Mouse (Mus musculus) activated CD4-positive, CD25-positive, alpha-beta regulatory T cell, adult 4 months (primary cell): ENCODE measurements around the gene Tctn1. TPM values are rescaled to one million over a fixed set of nuclear protein-coding genes. Genes with fewer than 3 reads are reported as not detected.
"Not testable (repeated sequence)": the region's sequence is repeated elsewhere in the genome, so short reads cannot be mapped to it uniquely, and the experiment has no call there.

ENCODE experiments used
- ATAC-seq: one replicate; pipeline ENCODE4 v1.8.0; 2017
- polyA plus RNA-seq, 2 experiments: library from polyadenylated mRNA; unstranded; fragments of 100-300 nt; shearing (Covaris generic); gene quantifications; one replicate each; pipeline ENCODE4 v1.2.1; 2017

Gene Tctn1
- polyA plus RNA-seq, 2 experiments from 2014 or later, result 0.75 to 0.96 TPM

DNA sequence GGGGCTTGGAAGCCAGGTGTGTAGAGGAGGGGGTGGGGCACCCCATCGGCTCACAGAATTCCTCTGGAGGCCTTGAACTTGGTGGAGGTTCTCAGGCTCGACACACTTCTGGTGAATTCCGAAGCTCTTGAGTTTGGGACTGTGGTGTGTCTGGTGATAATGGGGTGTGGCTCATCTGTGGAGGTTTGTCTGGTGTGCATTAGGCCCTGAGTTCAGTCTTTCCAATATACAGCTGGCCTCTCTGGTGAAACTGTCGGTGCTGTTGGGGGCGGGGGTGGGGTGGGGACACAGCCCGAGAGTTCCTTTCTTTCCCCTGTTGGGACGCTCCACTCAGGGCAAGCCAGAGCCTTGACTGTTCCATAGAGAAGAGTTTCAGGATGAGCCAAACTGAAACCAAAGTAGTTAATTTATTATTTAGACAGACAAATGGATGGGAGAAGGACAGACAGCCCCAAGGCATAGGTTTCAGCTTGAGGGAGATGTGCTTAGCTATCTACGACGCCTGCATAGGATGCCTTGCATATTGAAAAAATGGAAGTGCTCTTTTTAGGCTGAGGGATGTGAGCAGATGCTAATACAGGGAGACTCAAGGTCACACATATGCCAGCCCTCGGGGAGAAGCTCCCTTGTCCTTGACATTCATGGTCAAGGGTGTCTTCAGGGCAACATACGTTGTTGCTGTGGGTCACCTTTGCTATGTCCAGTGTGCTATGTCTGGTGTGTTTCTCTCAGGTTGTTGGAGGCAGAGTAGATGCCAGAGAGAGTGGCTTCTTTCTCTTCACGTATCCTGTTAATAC is 46.0 kb downstream of the Tctn1 start:
- ATAC-seq, result no peak

DNA sequence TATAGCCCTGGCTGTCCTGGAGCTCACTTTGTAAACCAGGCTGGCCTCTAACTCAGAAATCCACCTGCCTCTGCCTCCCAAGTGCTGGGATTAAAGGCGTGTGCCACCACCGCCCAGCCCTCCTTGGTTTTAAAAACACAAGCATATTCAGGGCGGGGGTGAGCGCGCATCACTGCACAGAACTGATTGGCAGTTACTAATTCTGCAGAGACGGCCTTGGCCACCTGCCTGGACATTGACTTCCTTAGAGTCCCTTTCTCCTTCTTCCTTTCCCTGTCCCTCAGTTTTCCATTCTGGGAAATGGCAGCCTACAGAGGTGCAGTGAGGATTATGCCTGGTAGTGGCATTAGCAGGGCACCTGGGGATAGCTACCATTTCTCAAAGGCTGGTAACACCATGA is 46.6 kb downstream of the Tctn1 start:
- no peak for ATAC-seq

DNA sequence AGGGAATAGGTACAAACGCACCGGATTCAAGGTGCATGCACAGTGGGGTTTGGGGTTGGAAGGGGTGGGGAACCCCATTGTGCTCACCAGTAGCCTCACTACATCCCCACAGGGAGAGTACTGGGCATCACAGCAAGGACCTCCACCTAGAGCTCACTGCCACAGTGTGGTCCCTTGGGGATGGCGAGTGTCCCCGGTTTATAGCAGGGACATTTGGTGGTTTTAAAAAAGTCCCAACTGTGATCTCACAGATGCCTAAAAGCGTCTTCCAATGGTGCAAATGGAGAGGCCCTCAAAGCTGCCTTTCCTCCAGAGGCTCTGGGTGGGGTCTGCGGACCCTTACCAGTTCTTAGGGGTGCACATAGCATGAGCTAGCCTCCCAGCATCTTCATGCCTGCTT is 50.4 kb downstream of the Tctn1 start:
- ATAC-seq, result no peak

DNA sequence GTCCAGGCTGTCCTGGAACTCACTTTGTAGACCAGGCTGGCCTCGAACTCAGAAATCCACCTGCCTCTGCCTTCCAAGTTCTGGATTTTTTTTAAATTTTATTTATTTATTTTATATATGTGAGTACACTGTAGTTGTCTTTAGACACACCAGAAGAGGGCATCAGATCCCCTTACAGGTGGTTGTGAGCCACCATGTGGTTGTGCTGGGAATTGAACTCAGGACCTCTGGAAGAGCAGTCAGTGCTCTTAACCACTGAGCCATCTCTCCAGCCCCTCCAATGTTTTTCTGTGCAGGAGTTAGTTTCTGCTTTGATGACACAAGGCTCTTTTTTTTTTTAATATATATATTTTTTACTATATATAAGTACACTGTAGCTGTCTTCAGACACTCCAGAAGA is 51.4 kb downstream of the Tctn1 start:
- ATAC-seq, result not testable (repeated sequence)

DNA sequence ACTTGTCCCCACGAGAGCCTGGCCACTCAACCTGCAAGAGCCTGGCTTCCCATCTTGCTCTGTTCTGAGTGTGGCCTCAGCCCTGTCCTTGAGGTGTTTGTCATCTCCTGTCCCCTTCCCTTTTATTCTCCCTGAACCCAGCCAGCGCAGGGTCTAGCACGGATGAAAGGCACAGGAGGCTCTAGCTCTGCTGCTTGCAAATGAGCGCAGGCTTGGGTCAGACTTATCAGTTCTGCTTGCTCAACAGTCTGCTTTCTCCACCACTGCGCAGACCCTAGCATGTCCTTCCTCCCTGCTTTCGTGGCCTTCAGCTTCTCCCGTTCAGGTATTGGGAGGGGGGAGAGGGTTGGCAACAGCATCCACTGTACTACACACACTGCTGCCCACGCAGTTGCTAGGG is 52.1 kb downstream of the Tctn1 start:
- no peak for ATAC-seq

DNA sequence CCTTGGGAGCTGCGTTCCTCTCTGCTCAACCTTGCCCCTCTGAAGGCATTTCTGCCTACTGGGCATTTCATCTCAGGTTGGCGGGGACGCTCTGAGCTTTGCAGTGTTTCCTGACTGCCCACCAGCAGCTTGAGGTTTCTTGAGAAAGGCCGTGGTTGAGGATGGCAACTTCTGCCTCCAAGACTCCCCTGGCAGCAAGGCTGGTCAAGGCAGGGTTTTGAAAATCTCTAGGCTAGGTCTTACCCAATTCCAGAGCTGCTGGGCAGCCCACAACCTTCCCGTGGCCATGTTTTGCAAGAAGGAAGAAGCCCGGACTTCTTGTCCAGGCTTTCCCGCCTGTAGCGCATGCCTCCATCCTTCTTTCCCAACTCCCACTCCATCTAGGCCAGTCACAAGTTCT is 53.4 kb downstream of the Tctn1 start:
- ATAC-seq, result no peak

DNA sequence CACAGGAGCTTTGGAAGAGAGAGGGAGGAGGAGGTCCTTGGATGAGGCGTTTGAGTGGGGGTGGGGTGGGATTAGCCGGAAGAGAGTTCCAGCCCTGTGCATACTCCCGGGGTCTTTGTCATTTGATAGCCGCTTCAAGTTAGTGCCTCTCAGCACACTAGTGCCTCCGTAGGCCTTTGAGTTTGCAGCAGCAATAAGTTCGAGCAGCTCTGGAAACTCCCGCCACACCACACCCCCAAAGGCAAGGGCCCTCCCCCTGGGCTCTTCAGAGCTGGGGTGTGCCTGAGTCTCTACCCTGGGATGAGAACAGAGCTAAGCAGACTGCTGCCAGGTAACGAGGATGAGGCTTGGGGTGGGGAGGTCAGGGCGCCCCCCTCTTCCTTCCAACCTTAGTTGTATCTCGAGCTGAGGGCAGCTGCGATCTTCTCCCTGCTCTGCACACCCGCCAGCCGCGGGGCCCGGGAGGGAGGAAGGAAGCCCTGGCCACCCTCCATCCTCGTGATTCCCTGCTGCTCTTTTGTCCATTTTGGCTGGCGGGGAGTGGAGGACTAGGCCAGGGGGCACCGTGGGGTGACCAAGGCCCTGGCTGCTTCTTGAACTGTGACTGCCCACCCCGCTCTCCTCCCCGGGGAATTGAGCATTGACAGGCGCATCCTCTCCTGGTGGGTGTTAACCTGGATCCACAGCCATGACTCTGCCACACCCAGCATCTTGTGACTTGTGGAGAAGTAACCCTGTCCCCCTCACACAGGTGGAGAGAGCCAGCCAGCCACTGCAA is 54.5 kb downstream of the Tctn1 start:
- ATAC-seq, result peak; percentile 94

DNA sequence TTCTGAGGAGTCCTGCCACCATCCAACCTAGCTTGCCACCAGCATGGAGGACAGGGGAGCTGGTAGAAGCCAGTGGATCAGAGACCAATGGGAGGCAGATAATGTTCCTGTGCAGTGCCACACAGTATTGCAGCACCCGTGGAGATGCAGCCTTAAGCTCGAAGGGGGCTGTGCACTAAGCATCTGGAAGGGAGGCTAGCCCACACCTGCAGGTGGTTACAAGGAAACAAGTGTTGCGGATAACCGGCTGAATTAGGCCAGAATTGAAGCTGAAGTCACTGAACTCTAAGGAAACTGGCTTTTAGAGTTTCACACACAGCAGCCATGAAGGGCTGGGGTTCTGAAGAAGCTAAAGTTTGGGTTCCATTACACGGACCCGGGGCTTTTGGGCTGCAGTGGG is 55.4 kb downstream of the Tctn1 start:
- no peak for ATAC-seq

DNA sequence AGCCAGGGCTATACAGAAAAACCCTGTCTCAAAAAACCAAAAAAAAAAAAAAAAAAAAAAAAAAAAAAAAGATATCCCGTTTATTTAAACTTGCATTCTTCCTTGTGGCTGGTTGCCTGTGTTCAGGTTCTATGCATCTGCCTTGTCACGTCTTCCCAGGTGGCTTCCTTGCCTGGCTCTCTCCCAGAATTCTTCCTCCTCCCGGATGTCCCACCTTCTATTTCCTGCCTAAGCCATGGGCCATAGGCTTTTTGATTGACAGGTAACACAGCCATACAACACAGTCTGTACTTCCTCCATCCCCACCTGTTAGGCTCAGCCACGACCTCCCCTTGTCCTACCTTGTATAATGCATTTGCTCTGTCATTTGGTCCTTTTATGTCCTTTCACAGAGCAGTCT is 57.8 kb downstream of the Tctn1 start, which contains the start of gene Hvcn1:
Hvcn1 (plus strand) TSS at position 330 of the 400 bp plus-strand sequence.
- no peak for ATAC-seq

DNA sequence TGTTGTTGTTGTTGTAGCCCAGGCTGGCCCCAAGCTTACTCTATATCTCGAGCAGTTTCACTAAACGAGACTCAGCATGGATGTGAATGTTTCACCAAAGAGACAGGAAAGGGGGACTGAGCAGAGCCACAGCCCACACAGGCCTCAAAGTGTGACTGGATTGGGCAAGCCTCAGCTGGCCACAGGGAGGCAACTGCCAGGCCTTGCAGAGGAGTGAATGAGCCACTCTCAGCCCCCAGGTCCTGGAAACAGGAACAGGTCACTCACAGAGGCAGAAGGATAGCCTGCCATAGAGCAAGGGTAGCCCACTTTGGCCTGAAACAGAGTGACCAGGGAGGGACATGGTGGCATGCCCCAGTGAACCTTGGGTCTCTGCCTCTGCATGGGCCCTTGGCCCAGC is 60.1 kb downstream of the Tctn1 start:
- no peak for ATAC-seq

DNA sequence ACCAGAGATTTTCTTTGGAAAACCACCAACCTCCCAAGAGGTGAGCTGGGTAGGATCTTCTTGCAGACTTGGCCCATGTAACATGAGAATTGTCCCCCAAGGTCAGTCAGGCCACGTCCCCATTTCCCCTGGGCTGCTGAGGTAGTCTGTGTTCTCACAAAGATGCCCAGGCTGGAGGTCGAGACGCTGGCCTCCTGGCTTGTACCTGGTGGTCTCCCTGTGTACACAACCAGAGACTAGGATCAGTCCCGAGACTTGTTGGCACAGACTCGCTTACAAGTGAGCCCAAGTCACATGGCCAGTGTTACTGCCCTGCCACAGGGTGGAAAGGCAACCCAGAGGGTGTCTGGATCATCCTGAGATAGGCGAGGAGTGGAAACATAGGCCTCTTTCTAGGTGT is 62.4 kb downstream of the Tctn1 start:
- no peak for ATAC-seq

DNA sequence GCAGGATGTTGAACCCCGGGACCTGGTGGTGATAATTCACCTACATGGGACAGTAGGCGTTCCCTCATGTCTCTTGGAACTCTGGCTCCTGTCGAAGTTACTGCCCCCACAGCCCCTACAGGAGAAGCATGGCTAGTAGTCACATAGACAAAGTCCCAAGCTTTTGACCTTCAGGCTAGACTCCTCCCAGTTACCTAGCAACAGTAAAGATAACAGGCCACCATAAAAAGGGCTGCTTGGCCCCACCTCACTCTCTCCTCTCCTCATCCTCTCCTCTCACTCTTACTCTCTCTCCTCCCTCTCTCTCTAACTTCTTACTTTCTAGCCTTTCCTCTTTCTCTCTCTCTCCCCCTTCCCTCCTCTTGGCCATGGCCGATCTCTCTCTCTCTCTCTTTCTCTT is 63.4 kb downstream of the Tctn1 start:
- no peak for ATAC-seq

DNA sequence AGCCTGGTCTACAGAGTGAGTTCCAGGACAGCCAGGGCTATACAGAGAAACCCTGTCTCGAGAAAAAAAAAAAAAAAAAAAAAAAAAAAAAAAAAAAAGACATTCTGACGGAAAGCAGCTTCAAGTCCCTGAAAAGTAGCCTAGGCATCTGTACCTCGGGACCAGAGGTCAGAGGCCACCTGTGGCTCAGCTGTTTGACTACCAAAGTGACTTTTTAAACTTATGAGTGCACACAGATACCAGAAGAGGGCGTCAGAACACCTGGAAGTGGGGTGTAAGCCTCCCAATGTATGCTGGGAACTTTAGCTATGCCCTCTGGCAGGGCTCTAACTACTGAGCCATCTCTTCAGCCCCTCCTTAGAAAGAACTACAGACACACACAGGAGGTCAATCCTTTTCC is 71.9 kb downstream of the Tctn1 start:
- no peak for ATAC-seq

DNA sequence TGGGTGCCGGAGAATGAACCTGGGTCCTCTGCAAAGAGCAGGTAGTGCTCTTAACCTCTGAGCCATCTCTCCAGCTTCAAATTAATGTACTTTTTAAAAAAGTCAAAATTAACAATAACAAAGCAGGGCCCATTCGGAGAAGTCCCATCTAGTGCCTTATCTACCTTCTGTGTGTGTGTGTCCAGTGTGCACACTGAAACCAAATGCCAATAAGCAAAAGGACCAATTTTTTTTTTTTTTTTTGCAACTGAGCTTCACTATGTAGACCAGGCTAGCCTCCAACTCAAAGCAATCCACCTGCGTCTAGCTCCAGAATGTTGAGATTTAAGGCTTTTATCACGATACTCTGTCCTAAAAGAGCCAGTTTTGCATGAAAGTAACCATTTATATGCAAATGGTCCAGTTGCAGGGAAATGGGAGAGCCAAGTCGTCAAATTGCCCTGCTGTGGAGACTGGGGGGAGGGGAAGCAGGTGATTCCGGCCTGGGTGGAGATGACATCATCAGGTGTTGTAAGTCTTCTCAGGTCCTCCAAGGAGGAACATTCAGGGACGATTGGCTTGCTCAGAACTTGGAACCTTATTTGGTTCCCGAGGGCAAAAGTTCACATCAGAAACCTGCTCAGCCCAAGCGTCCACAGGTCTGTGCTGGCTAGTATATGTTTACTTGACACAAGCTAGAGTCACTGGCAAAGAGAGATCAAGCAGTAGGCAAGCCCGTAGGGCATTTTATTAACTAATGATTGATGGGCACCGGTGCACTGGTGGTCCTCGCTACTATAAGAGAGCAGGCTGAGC is 72.8 kb downstream of the Tctn1 start:
- ATAC-seq, result no peak

DNA sequence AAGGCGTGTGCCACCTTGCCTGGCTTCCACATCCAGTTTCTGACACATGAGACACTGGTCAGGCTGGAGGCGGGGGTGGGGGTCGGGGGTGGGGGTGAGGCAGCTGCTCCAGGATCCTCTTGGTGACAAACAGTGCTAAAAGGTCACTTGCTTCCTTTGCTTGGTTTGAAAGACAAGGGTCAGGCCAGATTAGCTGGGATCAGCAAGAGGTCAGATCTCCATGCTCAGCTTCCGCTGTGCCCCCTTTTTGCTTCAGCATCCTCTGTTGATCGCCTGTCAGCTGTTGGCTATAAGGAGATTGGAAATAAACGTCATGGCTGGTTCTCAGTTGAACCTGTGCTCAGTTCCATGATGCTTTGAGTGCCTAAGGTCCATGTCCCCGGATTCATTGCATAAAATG is 73.8 kb downstream of the Tctn1 start:
- no peak for ATAC-seq

DNA sequence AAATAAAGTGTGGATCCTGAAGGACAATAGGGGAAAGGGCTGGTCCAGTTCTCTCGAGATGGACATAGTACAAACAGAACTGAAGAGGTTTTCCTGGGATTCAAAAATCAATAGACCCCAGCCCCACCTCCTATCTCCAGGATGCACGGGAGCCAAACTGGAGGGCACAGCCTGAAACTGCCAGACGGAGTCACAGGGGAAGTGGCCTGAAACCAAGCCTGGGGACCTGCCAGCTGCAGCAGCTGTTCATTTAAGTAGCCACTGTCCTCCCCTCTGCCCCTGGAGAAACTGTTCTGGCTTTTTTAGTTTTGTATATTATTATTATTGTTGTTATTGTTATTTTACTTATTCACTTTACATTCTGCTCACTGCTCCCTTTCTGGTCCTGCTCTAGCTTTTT is 75.1 kb downstream of the Tctn1 start:
- ATAC-seq, result no peak

Other genes with a start within 250 kb of the Tctn1 start
- under 1 TPM in 1 of 2 experiments, not detected in 1; 0.13 TPM for gene Cux2, start 214.4 kb downstream of the Tctn1 start, polyA plus RNA-seq
- gene Myl2, start 163.5 kb downstream of the Tctn1 start, polyA plus RNA-seq, result not detected
- 1 to 10 TPM in 1 of 2 experiments, not detected in 1; 1.0 TPM for gene Ccdc63, start 123.6 kb downstream of the Tctn1 start, polyA plus RNA-seq
- 10 to 100 TPM; 44.5 to 70.3 TPM for gene Ppp1cc, start 106.2 kb downstream of the Tctn1 start, polyA plus RNA-seq
- gene Hvcn1, start 57.7 kb downstream of the Tctn1 start, polyA plus RNA-seq, result 10 to 100 TPM; 39.5 to 46.5 TPM
- 10 to 100 TPM; 13.5 to 14.8 TPM for gene Pptc7, start 19.9 kb upstream of the Tctn1 start, polyA plus RNA-seq
- 10 to 100 TPM in 1 of 2 experiments, 1 to 10 TPM in 1; 6.6 to 14.1 TPM for gene Rad9b, start 89.8 kb upstream of the Tctn1 start, polyA plus RNA-seq
- gene Vps29, start 89.9 kb upstream of the Tctn1 start, polyA plus RNA-seq, result 100 to 1,000 TPM; 248 to 259 TPM
- 10 to 100 TPM; 46.7 to 63.3 TPM for gene Gpn3, start 107.4 kb upstream of the Tctn1 start, polyA plus RNA-seq
- gene Fam216a, start 107.9 kb upstream of the Tctn1 start, polyA plus RNA-seq, result 1 to 10 TPM; 9.3 to 9.9 TPM
- 100 to 1,000 TPM; 443 to 614 TPM for gene Arpc3, start 127.4 kb upstream of the Tctn1 start, polyA plus RNA-seq
- gene Anapc7, start 157.2 kb upstream of the Tctn1 start, polyA plus RNA-seq, result 10 to 100 TPM; 13.4 to 23.7 TPM
- 10 to 100 TPM; 14.0 to 17.6 TPM for gene Atp2a2, start 237.8 kb upstream of the Tctn1 start, polyA plus RNA-seq